Mouse (Mus musculus): ENCODE measurements around the gene Prkn.

DNA sequence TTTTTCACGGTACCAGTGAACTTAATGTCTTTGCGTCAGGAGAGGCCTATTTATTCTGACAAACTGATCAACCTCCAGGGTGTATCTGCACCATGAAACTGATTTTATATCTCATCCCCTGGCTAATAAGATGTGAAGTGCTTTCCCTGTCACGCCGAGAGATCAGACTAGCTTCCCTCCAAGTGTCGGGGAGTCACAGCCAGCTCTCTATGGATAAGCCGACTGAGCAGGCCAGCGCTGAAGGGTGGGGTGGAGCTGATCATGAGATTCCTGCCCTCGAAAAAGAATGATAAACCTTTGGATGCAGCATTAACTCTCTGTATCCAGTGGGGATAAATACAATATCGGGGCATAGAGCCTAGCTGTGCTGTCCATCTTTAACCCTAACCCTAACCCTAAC is 1160.1 kb downstream of the Prkn start:
- TF ChIP-seq CTCF (IDR thresholded peaks at IDR 0.05) = no peak
- TF ChIP-seq EP300 (IDR thresholded peaks at IDR 0.05) = no peak

Data from lung, postnatal 0 days (tissue).